Mouse (Mus musculus) kidney, adult 11 months (tissue): ENCODE measurements around the gene Mpv17.

ENCODE experiments used
- DNase-seq: peaks from one replicate; pipeline ENCODE4 v3.0.0; 2022

Gene Mpv17

GRCm38 (mm10) chr5:31154152-31154553, at the start of gene Mpv17:
Gene Mpv17 (minus strand): TSS chr5:31154251.
- DNase-seq: peak; percentile 93

DNA sequence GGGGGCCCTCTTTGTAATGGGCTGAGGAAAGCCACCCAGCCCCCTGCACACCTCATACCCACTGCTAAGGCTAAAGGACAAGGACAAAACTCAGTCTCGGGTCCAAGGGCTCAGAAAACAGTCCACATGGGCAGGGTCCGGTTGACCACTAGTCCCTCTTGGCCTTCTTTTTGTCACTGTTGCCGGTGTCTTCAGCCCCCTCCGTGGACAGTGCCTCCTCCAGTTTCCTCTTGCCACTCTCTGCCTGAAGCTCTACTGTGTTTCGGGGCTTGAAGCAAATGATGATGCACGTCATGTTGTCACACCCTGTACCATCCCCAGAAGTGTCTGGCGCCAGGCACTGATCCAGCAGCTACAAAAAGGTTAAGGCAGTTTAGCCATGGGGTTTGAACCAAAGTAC, 48.9 kb upstream of the Mpv17 start:
- DNase-seq: peak; percentile 30

GRCm38 (mm10) chr5:31201742-31202590, 47.9 kb upstream of the Mpv17 start, which contains the start of gene Zfp513:
Gene Zfp513 (minus strand): TSS chr5:31202303.
- DNase-seq: peak; percentile 99

GRCm38 (mm10) chr5:31201042-31201741, 47.1 kb upstream of the Mpv17 start:
- no peak for DNase-seq

DNA sequence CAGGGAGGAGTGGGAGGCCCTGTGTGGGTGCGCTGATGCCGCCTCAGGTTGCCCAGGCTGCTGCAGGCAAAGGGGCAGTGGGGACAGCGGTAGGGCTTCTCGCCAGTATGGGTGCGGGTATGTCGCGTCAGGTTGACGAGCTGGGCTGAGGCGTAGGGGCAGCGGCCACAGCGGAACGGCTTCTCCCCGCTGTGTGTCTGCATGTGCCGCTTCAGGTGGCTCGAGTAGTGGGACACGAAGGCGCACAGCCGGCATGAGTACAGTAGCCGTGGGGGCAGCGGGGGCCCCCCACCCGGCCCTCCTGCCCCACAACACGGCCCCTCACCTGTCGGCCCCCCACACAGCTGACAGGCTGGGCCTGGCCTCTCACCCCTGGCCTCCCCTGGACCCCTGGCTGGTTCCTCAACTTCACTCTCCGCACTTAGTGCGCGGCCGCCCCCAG, 46.3 kb upstream of the Mpv17 start:
- peak; percentile 18 for DNase-seq

DNA sequence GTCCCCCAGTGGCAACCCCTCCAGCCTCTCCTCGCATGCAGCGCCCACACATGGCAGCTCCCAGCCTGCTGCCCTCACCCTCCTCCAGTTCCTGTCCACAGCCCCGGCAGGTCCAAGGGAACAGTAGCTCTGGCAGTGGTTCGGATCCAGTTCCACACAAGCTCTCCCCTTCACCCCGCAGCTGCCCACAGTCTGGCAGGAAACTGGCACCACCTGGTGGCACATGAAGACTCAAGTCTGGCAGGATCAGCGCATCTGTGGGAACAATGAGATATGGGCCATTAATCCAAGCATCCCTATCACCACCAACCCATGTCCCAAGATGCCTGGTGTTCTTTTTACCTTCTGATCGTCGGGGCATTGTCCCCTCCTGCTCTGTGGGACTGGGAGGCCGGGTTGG, 45.8 kb upstream of the Mpv17 start:
- DNase-seq: peak; percentile 19

DNA sequence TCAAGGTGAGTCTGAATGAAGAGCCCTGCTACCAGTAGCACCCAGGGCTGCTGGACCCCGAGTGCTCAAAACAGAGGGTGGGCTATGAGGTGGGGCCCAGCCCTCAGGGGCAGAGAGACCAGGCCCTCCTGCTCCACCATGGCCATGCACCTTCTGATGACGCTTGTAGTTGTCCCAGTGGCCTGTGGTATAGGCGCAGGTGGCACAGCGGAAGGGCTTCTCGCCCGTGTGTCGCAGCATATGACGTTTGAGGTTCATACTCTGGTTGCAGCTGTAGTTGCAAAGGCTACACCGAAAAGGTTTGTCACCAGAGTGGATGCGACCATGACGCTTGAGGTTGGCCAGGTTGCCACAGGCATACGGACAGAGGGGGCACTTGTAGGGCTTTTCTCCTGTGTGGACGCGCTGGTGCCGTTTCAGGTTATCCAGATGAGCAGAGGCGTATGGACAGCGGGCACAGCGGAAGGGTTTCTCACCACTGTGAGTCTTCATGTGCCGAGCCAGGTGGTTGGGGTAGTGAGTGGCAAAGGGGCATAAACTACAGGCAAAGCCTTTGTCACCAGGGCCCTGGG, 45.4 kb upstream of the Mpv17 start:
- peak; percentile 20 for DNase-seq

DNA sequence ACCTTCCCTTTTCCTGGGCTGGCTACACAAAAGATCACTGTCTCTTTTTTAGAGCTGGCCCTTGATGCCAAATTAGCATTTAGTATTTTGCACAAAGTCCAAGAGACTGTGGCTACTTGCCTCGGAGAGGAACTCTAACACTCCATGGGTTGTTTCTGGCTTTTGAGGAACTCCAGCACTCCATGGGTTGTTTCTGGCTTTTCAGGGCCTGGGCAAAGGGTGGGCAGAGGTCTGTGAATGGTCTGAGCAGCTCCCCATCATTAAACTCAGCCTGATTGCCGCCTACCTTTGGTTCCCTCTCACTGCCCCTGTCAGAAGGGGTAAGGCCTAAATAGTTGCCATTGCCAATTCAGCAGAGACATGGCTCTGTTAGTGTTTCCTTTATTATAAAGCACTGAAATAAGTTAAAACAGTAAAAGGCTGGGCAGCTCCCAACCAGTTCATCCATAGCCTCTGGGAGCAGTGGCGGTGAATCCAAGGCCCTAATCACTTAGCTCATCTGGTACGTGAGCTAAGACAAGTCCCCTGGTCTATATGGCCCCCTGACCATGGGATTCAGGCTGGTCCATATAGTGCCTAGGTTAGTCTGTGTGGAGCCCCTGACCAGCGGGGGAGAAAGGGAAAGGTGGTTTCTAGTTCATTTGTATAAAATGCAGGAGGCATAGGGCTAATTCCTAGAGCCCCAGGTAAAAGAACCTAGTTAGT, 44.7 kb upstream of the Mpv17 start:
- DNase-seq: no peak

DNA sequence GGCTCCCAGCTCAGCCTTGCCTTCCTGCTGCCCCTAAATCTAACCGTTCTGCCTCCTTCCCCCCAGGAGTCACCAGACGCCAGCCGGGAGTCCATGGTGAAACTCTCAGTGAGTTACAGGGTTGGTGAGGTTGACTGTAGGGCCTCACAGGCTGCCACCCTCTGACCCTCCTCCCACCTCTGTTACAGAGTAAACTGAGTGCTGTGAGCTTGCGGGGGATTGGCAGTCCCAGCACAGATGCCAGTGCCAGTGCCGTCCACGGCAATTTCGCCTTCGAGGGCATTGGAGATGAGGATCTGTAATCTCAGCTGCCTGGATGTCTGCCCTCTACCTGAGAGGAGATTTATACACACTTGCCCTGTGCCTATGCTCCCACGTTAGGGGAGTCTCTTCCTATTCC, 44.1 kb upstream of the Mpv17 start:
- DNase-seq: no peak

DNA sequence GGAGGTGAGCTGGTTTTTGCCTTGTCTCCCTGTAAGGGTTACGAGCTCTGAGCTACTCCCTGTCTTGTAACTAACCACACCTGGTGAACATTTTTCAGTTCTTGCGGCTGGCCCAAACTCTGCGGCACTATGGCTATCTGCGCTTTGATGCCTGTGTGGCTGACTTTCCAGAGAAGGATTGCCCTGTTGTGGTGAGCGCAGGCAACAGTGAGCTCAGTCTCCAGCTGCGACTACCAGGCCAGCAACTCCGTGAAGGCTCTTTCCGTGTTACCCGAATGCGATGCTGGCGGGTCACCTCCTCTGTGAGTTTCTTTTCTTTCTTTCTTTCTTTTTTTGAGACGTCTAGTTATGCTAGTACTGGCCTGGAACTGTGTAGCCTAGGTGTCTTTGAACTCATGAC, 43.0 kb upstream of the Mpv17 start:
- no peak for DNase-seq

DNA sequence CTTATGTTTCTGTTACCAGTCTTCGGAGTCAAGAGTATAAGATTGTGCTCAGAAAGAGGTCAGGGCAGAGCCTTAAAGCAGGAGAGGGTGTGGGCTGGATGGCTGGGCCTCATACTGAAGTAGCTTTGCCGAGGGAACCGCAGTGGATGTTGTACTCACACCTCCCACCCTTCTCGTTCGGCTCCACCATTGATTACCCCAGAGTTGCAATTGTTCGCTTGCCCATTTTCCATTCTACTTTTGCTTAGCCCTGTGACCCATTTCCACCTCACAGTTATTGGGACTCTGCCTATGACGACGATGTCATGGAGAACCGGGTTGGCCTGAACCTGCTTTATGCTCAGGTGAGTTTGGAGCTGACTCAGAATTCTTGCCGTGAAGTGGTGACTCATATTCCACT, 42.2 kb upstream of the Mpv17 start:
- DNase-seq: no peak

- no peak for DNase-seq
Observed at GRCm38 (mm10) chr5:31195671-31196070, 41.6 kb upstream of the Mpv17 start.

GRCm38 (mm10) chr5:31194486-31195485, 40.7 kb upstream of the Mpv17 start:
- no peak for DNase-seq

DNA sequence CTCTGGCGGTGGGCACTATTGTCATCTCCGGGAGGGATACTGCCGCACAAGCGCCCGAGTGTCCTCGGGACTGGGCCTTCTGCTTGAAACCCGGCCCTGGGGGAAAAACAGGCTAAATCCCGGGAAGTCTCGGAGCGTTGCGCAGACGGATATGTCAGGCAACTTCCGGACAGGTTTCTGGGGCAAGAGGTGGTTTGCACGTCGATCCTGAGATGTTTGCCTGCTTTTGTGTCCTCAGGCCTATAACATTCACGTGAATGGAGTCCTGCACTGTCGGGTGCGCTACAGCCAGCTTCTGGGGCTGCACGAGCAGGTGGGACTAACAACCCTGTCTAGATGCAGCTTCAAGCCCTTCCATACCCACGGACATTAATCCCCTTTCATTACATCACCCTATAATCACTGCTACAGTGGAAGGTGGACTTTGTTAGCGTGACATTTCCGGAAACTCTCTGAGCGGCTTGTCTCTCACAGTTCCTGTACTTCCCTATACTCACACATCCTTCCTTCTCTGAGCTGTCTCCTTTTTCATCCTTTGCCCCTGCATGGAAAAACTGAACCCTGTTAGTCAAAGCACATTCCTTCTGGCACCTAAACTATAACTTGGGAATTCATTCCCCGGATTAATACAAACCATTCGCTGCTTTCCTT, 39.7 kb upstream of the Mpv17 start:
- no peak for DNase-seq

- DNase-seq: peak; percentile 99
Observed at GRCm38 (mm10) chr5:31192939-31193630, 39.0 kb upstream of the Mpv17 start, which contains the start of the genes Snx17 and Eif2b4. Gene Snx17 (plus strand): TSS chr5:31193227. Gene Eif2b4 (minus strand): TSS chr5:31193430.

DNA sequence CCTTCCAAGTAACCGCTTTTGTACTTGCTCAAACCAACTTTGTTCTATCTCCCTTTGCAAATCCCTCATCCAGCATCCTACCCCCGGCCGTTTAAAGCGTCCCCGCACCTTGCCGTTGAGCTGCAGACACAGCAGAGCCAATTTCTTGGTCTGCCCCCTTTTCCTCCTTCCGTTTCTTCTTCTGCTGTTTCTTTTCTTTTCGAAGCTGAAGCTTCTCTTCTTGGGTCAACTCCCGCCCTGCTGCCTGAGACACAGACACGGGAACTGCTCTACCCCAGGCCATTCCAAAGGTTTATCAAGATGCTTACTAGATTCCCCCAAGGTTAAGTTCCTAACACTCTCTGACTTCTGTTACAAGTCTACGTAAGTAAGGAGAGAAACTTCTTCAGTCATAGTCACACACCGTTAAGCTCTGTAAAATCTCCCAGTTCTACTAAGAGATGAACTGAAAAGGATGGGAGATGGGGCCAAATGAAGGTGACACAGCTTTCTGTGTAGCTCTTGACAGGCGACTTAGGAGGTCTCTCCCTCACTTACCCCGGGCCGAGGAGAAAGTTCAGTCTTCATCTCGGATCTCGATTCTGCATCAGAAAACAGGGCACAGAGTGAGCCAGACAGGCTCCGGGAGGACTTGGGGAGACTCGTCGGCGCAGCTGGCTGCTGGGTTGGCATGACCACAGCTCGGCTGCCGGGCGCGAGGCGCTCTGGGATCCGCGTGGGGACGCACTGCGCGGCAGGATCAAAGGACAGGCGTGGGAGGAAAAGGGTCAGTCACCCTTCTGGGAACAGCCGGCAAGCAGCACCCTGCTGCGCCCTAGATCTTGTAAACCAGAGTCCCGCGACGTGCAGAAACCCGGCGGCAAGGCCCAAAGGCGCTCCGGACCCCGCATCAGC, 38.2 kb upstream of the Mpv17 start:
- DNase-seq: no peak

DNA sequence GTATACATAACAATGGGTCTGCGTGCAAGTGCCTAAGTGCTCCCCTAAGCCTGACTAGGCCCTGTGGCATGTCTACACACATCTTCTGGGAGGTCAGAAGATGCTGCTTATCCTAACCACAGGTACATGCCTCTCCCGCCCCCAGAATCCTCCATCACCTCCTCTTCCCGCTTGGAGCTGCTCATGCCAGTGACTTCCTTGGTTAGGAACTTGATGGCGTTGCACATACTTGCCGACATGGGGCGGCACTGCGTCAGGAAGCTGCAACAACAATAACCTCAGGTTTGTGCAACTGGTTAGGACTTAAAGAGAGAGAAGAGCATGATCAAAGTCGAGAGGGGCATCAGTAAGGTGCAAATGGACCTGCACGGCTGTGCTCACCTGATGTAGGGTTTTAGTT, 36.1 kb upstream of the Mpv17 start:
- no peak for DNase-seq

DNA sequence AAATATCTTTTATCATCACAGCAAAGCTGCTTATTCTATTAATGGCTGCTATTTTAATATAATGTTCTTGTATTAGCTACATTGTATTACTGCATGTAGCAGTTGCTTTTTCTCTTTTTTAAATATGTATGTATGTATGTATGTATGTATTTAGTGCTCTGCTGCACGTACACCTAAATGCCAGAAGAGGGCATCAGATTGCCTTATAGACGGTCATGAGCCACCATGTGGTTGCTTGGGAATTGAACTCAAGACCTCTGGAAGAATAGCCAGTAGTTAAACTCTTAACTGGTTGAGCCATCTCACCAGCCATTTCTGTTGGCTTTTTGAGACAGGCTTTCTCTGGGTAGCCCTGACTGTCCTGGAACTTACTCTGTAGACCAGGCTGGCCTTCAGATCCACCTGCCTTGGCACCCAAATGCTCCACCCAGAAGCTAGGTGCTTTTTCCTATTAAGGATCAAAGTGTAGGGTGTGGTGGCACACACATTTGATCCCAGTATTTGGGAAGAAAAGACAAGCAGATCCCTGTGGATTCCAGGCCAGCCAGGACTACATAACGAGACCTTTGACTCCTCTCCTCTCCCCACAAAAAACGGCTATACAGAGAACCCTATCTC, 34.3 kb upstream of the Mpv17 start:
- no peak for DNase-seq

- no peak for DNase-seq
Observed at GRCm38 (mm10) chr5:31183678-31184077, 29.6 kb upstream of the Mpv17 start.
